Mouse (Mus musculus) neural tube, embryonic 12.5 days (tissue): ENCODE results near the gene Immt. TPM values are rescaled to one million over a fixed set of nuclear protein-coding genes. Genes with fewer than 3 reads are reported as not detected.

Experiments
- ATAC-seq: fragments of 200-750 bp; cut with Nextera tagmentation; 2 replicates; pipeline ENCODE4 v1.8.0; 2017; ENCODE audit warnings: low read depth, mild to moderate bottlenecking, moderate TSS enrichment, moderate library complexity; ENCODE audit not compliant: low FRiP score
- H3K27ac ChIP-seq: fragments of 300-500 bp; sonication (generic); 2 replicates; pipeline ENCODE4 v1.5.1; 2016
- H3K27me3 ChIP-seq: fragments of 300-500 bp; sonication (generic); replicated peaks from 2 replicates; pipeline ENCODE4 v1.6.1; 2016; ENCODE audit warnings: mild to moderate bottlenecking
- H3K36me3 ChIP-seq: fragments of 300-500 bp; sonication (generic); 2 replicates; pipeline ENCODE4 v1.6.1; 2016; ENCODE audit warnings: mild to moderate bottlenecking
- H3K4me1 ChIP-seq: fragments of 300-500 bp; sonication (generic); 2 replicates; pipeline ENCODE4 v1.6.1; 2016
- H3K4me2 ChIP-seq: fragments of 300-500 bp; sonication (generic); replicated peaks from 2 replicates; pipeline ENCODE4 v1.6.1; 2016; ENCODE audit warnings: mild to moderate bottlenecking
- H3K4me3 ChIP-seq: fragments of 300-500 bp; sonication (generic); 2 replicates; pipeline ENCODE4 v1.5.1; 2016
- H3K9ac ChIP-seq: fragments of 300-500 bp; sonication (generic); 2 replicates; pipeline ENCODE4 v1.6.1; 2016; ENCODE audit warnings: mild to moderate bottlenecking
- H3K9me3 ChIP-seq: fragments of 300-500 bp; sonication (generic); 2 replicates; pipeline ENCODE4 v1.6.1; 2016; ENCODE audit warnings: mild to moderate bottlenecking
- WGBS: fragments of 180-500 bp; shearing (Covaris S2); methylation state at CpG from one replicate; pipeline ENCODE4 v1.1.7; 2016; 5-methylcytosine and 5-hydroxymethylcytosine counted together
- polyA plus RNA-seq: library from polyadenylated mRNA; unstranded; fragments of >200 nt; fragmentation: Nextera tagmentation; extraction: Ambion mirVana; gene quantifications from 2 replicates; pipeline ENCODE4 v1.2.1, GENCODE M21; 2016

Immt gene
- 155 and 162 TPM in 2 replicates for polyA plus RNA-seq

DNA sequence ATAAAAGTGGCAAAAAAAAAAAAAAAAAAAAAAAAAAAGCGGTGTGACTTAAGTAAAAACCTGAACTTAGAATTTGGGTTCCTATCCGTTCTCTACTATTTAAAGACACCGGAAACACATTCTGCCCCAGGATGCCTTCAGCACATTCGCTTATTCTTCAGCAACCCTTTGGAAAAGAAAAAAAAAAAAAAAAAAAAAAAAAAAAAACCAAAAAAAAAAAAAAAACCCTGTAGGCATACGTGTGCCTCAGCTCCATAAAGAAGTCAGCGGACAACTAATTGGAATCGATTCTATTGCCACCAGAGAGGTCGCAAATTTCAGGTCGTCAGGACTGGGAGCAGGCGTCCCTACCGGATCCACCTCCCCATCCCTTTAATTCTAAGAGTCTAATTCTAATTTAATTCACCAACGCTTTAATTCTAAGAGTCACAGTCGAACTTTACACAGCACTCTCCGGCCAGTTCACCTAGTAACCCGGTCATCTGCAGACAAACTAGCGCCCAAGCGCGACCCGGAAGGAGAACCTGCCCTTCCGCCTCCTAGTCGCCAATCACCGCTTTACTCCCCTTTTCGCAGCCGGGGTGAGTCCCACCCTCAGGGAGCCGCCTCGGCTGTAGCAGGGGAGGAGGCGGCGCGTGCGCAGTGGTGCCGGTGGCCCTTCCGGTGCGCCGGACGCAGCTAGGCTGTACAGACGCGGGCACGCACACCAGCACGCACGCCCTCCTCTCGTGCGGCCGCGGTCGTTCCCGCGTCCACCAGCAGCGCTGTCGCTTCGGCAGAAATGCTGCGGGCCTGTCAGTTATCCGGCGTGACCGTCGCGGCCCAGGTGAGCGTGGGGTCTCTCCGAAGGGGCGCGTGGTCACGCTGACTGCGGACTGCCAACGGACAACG is at the start of gene Immt:
Gene Immt, plus strand, starts transcription at position 642 of the 891 bp plus-strand sequence.
- Histone ChIP-seq H3K36me3 (0 out of 2 replicates have a peak, but pooled peaks cover 3% of the 10 kb centered on the region), H3K4me2 (peak within 1 kb of the TSS; percentile 59), H3K4me3 (peak within 1 kb of the TSS; percentile 73), H3K9ac (peak within 1 kb of the TSS; percentile 73), H3K27me3 (no peaks in the 10 kb centered on the region), H3K4me1 (peaks cover 14% of the 10 kb centered on the region; the same call in 1 of the 2 replicates), H3K27ac (peak within 1 kb of the TSS; percentile 51), H3K9me3 (no peaks in the 10 kb centered on the region)
- under 1% methylated on average over 64 of the region's 64 CpGs for WGBS
- ATAC-seq = peak; percentile 100

- Histone ChIP-seq H3K4me1 (no peaks in the 10 kb centered on the region), H3K27me3 (no peaks in the 10 kb centered on the region), H3K27ac (no peak overlapping the region), H3K9ac (no peak overlapping the region), H3K4me3 (no peak overlapping the region), H3K36me3 (peaks cover 23% of the 10 kb centered on the region), H3K4me2 (no peak overlapping the region), H3K9me3 (no peaks in the 10 kb centered on the region)
- WGBS = 87% methylated on average over 5 of the region's 5 CpGs
- no peak for ATAC-seq
These were observed 48.0 kb upstream of the Immt start for GRCm38 (mm10) chr6:71783165-71783564.

GRCm38 (mm10) chr6:71788348-71788747 is 42.8 kb upstream of the Immt start:
- no peaks in the 10 kb centered on the region for H3K9me3 ChIP-seq
- H3K4me2 ChIP-seq = no peak overlapping the region
- no peak overlapping the region for H3K4me3 ChIP-seq
- 75% methylated on average over 9 of the region's 9 CpGs for WGBS
- H3K9ac ChIP-seq = no peak overlapping the region
- H3K4me1 ChIP-seq = no peaks in the 10 kb centered on the region
- no peaks in the 10 kb centered on the region for H3K27me3 ChIP-seq
- no peak overlapping the region for H3K27ac ChIP-seq
- peaks cover 5% of the 10 kb centered on the region for H3K36me3 ChIP-seq
- ATAC-seq = no peak

GRCm38 (mm10) chr6:71791771-71792170 is 39.4 kb upstream of the Immt start:
- H3K27me3 ChIP-seq = no peaks in the 10 kb centered on the region
- H3K27ac ChIP-seq = no peak overlapping the region
- ATAC-seq = no peak
- no peak overlapping the region for H3K4me2 ChIP-seq
- no peak overlapping the region for H3K9ac ChIP-seq
- H3K4me3 ChIP-seq = no peak overlapping the region
- peaks cover 6% of the 10 kb centered on the region; the same call in 1 of the 2 replicates for H3K36me3 ChIP-seq
- no peaks in the 10 kb centered on the region for H3K9me3 ChIP-seq
- H3K4me1 ChIP-seq = no peaks in the 10 kb centered on the region
- 89% methylated on average over 6 of the region's 6 CpGs for WGBS

DNA sequence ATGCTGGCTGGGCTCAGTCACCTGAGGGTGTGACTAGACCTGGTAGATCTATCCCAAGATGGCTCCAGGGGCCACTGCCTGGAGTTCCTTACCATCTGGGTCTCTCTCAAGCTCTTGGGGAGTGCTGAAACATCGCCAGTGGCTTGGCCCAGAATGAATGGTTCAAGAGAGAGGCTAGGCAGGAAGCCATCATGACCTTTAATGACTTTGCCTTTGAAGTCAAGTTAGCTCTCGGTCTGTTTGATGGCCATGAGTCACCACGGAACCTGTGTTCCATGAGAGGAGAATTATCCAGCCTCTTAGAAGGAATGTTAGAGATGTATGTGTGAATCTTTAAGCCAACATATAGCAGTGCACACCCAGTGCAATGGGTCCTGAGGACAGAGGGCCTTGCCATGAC is 31.7 kb upstream of the Immt start:
- 80% methylated on average over 3 of the region's 3 CpGs for WGBS
- no peak overlapping the region for H3K27ac ChIP-seq
- no peak overlapping the region for H3K9ac ChIP-seq
- no peaks in the 10 kb centered on the region for H3K27me3 ChIP-seq
- no peak for ATAC-seq
- peaks cover 18% of the 10 kb centered on the region for H3K36me3 ChIP-seq
- no peaks in the 10 kb centered on the region for H3K9me3 ChIP-seq
- H3K4me1 ChIP-seq = peaks cover 5% of the 10 kb centered on the region; the same call in 1 of the 2 replicates
- H3K4me2 ChIP-seq = no peak overlapping the region
- no peak overlapping the region for H3K4me3 ChIP-seq

GRCm38 (mm10) chr6:71801011-71801713 is 30.0 kb upstream of the Immt start:
- Histone ChIP-seq H3K9me3 (no peaks in the 10 kb centered on the region), H3K4me2 (no peak overlapping the region), H3K27me3 (no peaks in the 10 kb centered on the region), H3K4me3 (no peak overlapping the region), H3K9ac (no peak overlapping the region), H3K36me3 (peaks cover 14% of the 10 kb centered on the region), H3K4me1 (peaks cover 5% of the 10 kb centered on the region; the same call in 1 of the 2 replicates), H3K27ac (no peak overlapping the region)
- WGBS = 68% methylated on average over 7 of the region's 7 CpGs
- ATAC-seq = no peak

DNA sequence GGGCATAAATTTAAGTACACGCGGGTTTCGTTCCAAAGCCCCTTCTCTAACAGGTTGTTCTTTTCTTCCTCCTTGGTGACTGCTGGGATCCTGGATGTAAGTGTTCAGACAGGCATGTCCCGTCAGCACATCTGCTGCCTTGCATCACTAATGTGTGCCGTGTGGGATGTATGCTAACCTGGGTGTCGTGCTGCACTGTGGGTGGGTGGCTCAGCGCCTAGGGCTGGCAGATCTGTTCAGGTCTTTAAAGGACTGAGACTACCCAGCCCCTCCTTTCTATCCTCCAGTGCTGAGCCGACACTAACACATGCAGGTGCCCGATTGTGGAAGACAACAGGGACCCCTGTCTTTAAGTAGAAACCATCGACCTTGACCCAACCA is 29.4 kb upstream of the Immt start:
- H3K9me3 ChIP-seq = no peaks in the 10 kb centered on the region
- no peak overlapping the region for H3K4me2 ChIP-seq
- no peaks in the 10 kb centered on the region for H3K27me3 ChIP-seq
- peaks cover 5% of the 10 kb centered on the region; the same call in 1 of the 2 replicates for H3K4me1 ChIP-seq
- WGBS = 81% methylated on average over 10 of the region's 10 CpGs
- no peak overlapping the region for H3K27ac ChIP-seq
- ATAC-seq = no peak
- H3K9ac ChIP-seq = no peak overlapping the region
- no peak overlapping the region for H3K4me3 ChIP-seq
- H3K36me3 ChIP-seq = peaks cover 13% of the 10 kb centered on the region

DNA sequence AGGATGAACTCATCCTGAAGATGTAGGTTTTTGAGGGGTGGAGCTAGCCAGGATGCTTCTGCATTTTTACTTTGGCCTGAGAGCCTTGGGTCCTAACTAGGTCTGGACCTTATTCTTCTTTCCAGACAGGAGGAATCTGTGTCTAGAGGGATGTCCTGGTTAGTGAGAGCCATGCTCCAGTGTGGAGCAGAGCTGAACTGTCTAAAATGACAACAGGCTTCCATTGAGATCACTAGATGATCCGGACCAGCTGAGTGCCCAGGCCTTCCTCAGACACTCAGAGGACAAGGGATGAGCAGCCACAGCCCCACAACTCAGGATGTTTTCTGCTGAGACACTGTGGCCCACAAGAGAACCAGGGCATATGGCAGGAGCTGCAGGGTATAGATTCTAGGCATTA is 27.5 kb upstream of the Immt start:
- peaks cover 5% of the 10 kb centered on the region; the same call in 1 of the 2 replicates for H3K4me1 ChIP-seq
- ATAC-seq = peak; percentile 30; the same call in 1 of the 2 replicates
- no peak overlapping the region for H3K4me2 ChIP-seq
- H3K27me3 ChIP-seq = no peaks in the 10 kb centered on the region
- WGBS = 89% methylated on average over 1 of the region's 1 CpGs
- H3K9me3 ChIP-seq = no peaks in the 10 kb centered on the region
- H3K4me3 ChIP-seq = no peak overlapping the region
- H3K36me3 ChIP-seq = peaks cover 12% of the 10 kb centered on the region; the same call in 1 of the 2 replicates
- H3K9ac ChIP-seq = no peak overlapping the region
- no peak overlapping the region for H3K27ac ChIP-seq

DNA sequence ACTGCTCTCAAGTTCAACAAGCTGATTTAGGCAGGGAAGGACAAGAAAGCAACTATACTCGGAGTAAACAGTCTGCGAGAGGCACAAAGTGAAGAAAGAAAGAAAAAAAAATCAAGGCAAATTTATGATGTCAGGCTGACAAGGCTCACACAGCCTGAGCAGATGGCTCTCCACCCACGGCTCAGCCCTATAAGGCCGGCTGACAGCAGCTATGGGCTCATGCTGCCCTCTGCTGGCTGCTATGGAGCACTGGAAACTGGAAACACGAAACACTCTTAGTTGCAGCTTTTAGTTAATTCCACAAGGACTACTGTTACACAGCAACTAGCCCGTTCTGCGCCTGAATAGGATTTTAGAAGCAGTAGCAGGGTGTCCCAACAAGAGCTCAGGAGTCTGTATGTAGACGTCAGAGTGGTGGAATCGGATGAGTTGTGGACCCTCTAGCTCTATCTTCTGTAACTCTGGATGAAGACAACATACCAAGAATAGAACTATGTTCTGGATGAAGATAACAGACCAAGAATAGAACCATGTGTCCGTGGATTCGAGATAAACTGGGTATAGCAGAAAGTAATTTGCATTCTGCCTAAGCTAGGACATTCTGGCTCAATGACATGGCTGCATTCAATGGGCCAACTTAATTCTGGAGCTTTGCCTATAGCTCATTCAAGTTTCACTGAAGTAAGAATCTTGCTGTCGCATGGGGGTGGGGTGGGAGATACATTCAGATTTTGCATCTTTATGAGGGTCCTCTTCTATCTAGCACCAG is 26.9 kb upstream of the Immt start:
- Histone ChIP-seq H3K27ac (no peak overlapping the region), H3K9ac (no peak overlapping the region), H3K36me3 (peaks cover 8% of the 10 kb centered on the region), H3K9me3 (no peaks in the 10 kb centered on the region), H3K4me2 (no peak overlapping the region), H3K4me3 (no peak overlapping the region), H3K4me1 (peaks cover 5% of the 10 kb centered on the region; the same call in 1 of the 2 replicates), H3K27me3 (no peaks in the 10 kb centered on the region)
- WGBS = 30% methylated on average over 12 of the region's 12 CpGs
- ATAC-seq = peak; percentile 85

DNA sequence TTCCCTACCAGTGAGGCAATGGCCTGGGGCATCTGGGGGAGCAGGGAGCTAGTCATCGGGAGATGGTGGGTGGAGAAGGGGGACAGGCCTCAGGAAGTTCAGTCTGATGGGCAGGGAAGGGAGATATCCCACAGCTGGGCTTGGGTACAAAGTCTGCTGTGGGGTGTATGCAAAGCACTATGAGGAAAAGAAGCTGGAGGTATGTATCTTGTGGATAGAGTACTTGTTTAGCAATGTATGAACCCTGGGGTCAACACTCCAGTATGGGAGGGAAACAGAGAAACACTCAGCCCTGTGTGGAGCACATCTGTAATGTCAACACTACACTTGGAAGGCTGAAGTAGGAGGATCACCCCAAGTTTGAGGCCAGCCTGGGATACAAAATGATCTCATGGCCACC is 24.4 kb upstream of the Immt start:
- WGBS = 74% methylated on average over 1 of the region's 1 CpGs
- Histone ChIP-seq H3K4me1 (peaks cover 5% of the 10 kb centered on the region; the same call in 1 of the 2 replicates), H3K9ac (no peak overlapping the region), H3K27me3 (no peaks in the 10 kb centered on the region), H3K9me3 (no peaks in the 10 kb centered on the region), H3K36me3 (peaks cover 23% of the 10 kb centered on the region), H3K4me2 (no peak overlapping the region), H3K27ac (no peak overlapping the region), H3K4me3 (no peak overlapping the region)
- ATAC-seq = no peak

DNA sequence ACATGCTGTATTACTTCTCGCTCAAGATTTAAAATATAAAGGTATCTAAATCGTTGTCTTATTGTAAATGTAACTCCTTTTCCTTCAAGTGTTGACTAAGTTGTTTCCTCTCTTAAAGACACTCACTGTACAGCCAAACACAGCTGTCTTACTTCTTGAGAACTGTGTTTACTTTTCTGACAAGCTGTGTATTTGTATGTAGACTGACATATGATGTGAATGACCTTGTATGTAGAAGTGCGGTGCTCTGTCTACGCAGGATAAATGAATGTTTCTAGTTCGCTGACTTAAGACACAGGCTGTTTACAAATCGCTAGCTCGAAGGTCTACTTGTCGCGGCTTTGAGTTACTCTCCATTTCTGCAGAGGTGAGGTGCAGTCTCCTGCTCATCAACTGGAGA is 21.2 kb upstream of the Immt start:
- Histone ChIP-seq H3K27me3 (no peaks in the 10 kb centered on the region), H3K4me1 (no peaks in the 10 kb centered on the region), H3K27ac (no peak overlapping the region), H3K9ac (no peak overlapping the region), H3K4me3 (no peak overlapping the region), H3K9me3 (no peaks in the 10 kb centered on the region), H3K4me2 (no peak overlapping the region), H3K36me3 (peaks cover 30% of the 10 kb centered on the region)
- no peak for ATAC-seq
- WGBS = 97% methylated on average over 9 of the region's 9 CpGs

GRCm38 (mm10) chr6:71812820-71813219 is 18.3 kb upstream of the Immt start:
- no peak for ATAC-seq
- Histone ChIP-seq H3K9me3 (no peaks in the 10 kb centered on the region), H3K4me2 (no peak overlapping the region), H3K4me3 (no peak overlapping the region), H3K27ac (no peak overlapping the region), H3K27me3 (no peaks in the 10 kb centered on the region), H3K9ac (no peak overlapping the region), H3K4me1 (no peaks in the 10 kb centered on the region), H3K36me3 (peaks cover 49% of the 10 kb centered on the region)
- 89% methylated on average over 2 of the region's 2 CpGs for WGBS
